Mouse (Mus musculus): ENCODE measurements around the gene Ing5. TPM values are rescaled to one million over a fixed set of nuclear protein-coding genes. Genes with fewer than 3 reads are reported as not detected.

Ing5 gene
- 10 to 100 TPM; 33.6 to 40.1 TPM for total RNA-seq (2023)

DNA sequence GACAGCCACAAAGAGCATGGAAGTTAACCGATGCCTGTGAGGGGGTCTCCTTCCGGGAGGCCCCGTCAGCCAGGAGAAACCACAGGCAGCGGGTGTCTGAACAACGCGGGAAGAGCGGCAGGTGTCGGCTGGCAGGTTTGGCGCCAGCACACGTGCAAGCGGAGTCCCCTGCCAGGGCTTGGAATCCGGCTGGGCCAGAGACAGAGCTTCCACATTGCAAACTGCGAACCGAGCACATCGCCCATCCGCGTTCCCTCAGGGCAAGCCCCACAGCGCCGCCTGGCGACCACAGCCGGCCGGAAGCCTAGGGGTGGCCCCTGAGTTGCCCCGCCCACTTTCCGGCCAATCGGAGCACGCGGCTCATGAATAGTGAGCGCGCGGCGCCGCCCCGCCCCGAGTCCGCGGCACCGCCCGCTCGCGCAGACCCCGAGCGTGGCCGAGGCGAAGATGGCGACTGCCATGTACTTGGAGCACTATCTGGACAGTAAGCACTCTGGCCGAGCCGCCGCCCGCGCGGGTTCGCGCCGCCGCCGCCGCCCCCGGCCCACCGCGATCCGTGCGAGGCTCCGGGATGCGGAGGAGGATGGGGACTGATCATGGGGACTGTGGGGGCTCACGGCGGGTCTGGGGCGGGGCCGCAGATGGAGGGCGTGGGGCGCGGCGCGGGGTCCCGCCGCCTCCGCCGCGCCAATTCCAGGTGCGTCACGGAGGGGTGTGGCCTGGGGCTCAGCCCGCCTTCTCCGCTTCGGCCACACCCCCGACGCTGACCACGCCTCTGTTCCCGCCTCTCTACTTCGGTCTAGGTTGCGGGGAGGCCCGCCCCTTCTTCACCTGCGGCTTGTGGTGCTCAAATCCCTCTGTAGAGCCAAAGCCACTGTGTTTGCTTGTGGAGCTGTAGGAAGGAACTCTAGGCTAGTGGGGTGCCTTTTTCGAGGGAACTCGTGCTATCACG is at the start of gene Ing5:
Gene Ing5, plus strand, starts transcription at position 410 of the 952 bp plus-strand sequence.

GRCm38 (mm10) chr1:93754573-93755290 is 49.0 kb upstream of the Ing5 start, which contains the start of gene Thap4:
Thap4 (minus strand) TSS chr1:93754864.

GRCm38 (mm10) chr1:93801741-93802238 is 2.0 kb upstream of the Ing5 start, which contains the start of gene Dtymk:
Dtymk (minus strand) TSS chr1:93801934.

DNA sequence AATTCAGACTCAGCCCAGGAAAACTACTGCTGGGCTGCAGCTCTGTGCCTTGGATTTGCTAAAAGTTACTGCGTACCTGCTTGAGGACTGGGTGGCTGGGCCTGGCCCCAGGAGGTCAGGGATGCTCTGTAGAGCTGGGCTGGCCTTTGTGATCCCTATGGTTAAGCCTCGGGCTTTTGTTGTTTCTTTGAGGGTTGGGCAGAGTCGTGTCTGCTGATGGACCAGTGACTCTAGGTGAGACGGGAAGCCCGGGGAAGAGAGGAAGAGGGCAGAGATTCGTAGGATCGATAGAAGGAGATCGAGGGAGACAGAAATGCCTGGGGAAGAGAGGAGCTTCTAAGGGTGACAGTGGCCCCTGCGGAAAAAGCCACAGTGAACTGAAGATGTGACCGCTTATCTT is 20.8 kb downstream of the Ing5 start, which contains the start of gene D2hgdh:
Gene D2hgdh, plus strand, starts transcription at position 301 of the 400 bp plus-strand sequence.

GRCm38 (mm10) chr1:93861048-93861447 is 57.3 kb downstream of the Ing5 start, which contains the start of gene Gal3st2:
Gal3st2 (plus strand) TSS chr1:93861306.

Other genes with a start within 250 kb of the Ing5 start
- 100 to 1,000 TPM; 116 to 117 TPM for gene Stk25, start 145.3 kb upstream of the Ing5 start, total RNA-seq (2023)
- not detected for gene Bok, start 118.3 kb upstream of the Ing5 start, total RNA-seq (2023)
- 10 to 100 TPM; 92.9 to 96.8 TPM for gene Atg4b, start 52.5 kb upstream of the Ing5 start, total RNA-seq (2023)
- gene Thap4, start 49.1 kb upstream of the Ing5 start, total RNA-seq (2023): 10 to 100 TPM; 18.6 to 25.2 TPM
- 10 to 100 TPM; 72.7 to 78.1 TPM for gene Dtymk, start 2.0 kb upstream of the Ing5 start, total RNA-seq (2023)
- 10 to 100 TPM; 40.0 to 49.1 TPM for gene D2hgdh, start 20.9 kb downstream of the Ing5 start, total RNA-seq (2023)
- under 1 TPM in 1 of 2 experiments, not detected in 1; 0.24 TPM for gene Gal3st2, start 57.3 kb downstream of the Ing5 start, total RNA-seq (2023)
- under 1 TPM; 0.52 to 0.71 TPM for gene Gal3st2b, start 114.3 kb downstream of the Ing5 start, total RNA-seq (2023)
- under 1 TPM; 0.06 to 0.12 TPM for gene Gal3st2c, start 186.5 kb downstream of the Ing5 start, total RNA-seq (2023)
- gene Neu4, start 216.5 kb downstream of the Ing5 start, total RNA-seq (2023): not detected
- gene Pdcd1, start 248.6 kb downstream of the Ing5 start, total RNA-seq (2023): not detected